In the genomic region with DNA sequence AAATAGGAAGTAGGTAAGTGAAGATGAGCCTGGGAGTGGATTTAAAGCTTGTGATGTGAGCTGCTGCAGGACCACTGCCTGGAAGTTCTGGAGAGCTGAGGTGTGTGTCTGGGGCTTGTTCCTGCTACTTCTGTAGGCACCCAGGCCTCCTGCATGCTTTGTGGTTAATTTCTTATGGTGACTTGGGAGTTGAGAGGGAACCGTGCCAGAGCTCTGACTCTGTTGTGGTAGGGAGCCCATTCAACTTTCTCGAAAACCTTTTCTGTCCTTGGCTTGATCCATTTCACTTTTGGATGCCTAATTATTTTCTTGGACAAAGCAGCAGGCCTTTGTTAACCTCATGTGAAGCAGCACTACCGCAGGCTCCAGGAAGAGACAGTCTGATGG, we compare ENCODE assay signal across 18 mouse cellular contexts. TPM values are rescaled to one million over a fixed set of nuclear protein-coding genes. Genes with fewer than 3 reads are reported as not detected.
DNase-seq lines count a peak whose midpoint lies in the region; ATAC-seq and TF ChIP-seq lines count a peak whose summit lies in the region.
"Had no signal": no experiment of that assay in that cellular context is flagged by ENCODE, and none has a peak within 500 bp of the region (broad histone marks: within the 10 kb centered on the region; RNA-seq: fewer than 3 reads in every experiment).

No protein-coding gene starts in this region.

- H3K4me3 ChIP-seq in lung, embryonic 14.5 days (ENCODE audit: low read depth, low read length) = no peak overlapping the region
- H3K4me3 ChIP-seq in myocyte = no peak overlapping the region
- H3K4me3 ChIP-seq: forebrain, embryonic 13.5 days; heart, embryonic 12.5 days; midbrain, embryonic 12.5 days had no signal

- intact Hi-C loops in left cerebral cortex, postnatal 25 days (cut with DNase I) = no loop called here

- peaks cover 69% of the 10 kb centered on the region for H3K36me3 ChIP-seq in lung, embryonic 14.5 days (ENCODE audit: insufficient read depth)
- peaks cover 25% of the 10 kb centered on the region for H3K36me3 ChIP-seq in myocyte (ENCODE audit: control insufficient read depth, insufficient read depth)

- no peaks in the 10 kb centered on the region for H3K79me2 ChIP-seq in myocyte (ENCODE audit: control insufficient read depth, insufficient read depth)

- DNase-seq in adrenal gland, postnatal 10 days = peak; percentile 17
- DNase-seq in adrenal gland, postnatal 25 days = no peak
- no peak for DNase-seq in lung, embryonic 14.5 days
- no peak for DNase-seq in lung, adult 18-20 months
- peak; percentile 25 for DNase-seq in adipocyte (ENCODE audit: low spot score)
- no peak for DNase-seq in layer of hippocampus, postnatal 36 days
- DNase-seq in left cerebral cortex, postnatal 25 days (ENCODE audit: low spot score in 2 of 2) = no peak
- DNase-seq: adrenal gland, postnatal 14 days; B cell, adult 2 months; cerebellum, adult 9-10 months; gastrocnemius, postnatal 36 days; kidney, adult 9 months had no signal

- TF ChIP-seq CTCF in lung, embryonic 14.5 days (IDR thresholded peaks at IDR 0.05; ENCODE audit: low read depth) = no peak

- H3ac ChIP-seq in myocyte (ENCODE audit: control insufficient read depth, insufficient read length) = no peak overlapping the region

- no peaks in the 10 kb centered on the region for H3K9me3 ChIP-seq in lung, embryonic 14.5 days (ENCODE audit: low read depth, low read length)
- H3K9me3 ChIP-seq: forebrain, embryonic 13.5 days; heart, embryonic 12.5 days; midbrain, embryonic 12.5 days had no signal

- 59% methylated on average over 3 of the region's 3 CpGs for WGBS in lung, embryonic 14.5 days

- H3K9ac ChIP-seq in lung, embryonic 14.5 days = no peak overlapping the region
- H3K9ac ChIP-seq: forebrain, embryonic 13.5 days; heart, embryonic 12.5 days; liver, embryonic 14.5 days; midbrain, embryonic 12.5 days had no signal

- peak overlapping the region; percentile 67; the same call in 1 of the 2 replicates for H3K27ac ChIP-seq in lung, embryonic 14.5 days (ENCODE audit: low read depth)
- H3K27ac ChIP-seq: forebrain, embryonic 13.5 days; hindbrain, postnatal 0 days; liver, embryonic 14.5 days; midbrain, embryonic 12.5 days had no signal

- TF ChIP-seq POLR2A in myocyte (IDR thresholded peaks at IDR 0.05; ENCODE audit: insufficient read length, low read depth) = no peak

- H3K27me3 ChIP-seq in lung, embryonic 14.5 days (ENCODE audit: insufficient read depth, low read length) = no peaks in the 10 kb centered on the region
- H3K27me3 ChIP-seq in myocyte (ENCODE audit: control insufficient read depth, insufficient read depth, insufficient read length) = no peaks in the 10 kb centered on the region
- H3K27me3 ChIP-seq: forebrain, embryonic 13.5 days; heart, embryonic 12.5 days; midbrain, embryonic 12.5 days had no signal

- ATAC-seq in lung, embryonic 14.5 days (ENCODE audit: insufficient read depth) = no peak
- ATAC-seq: forebrain, embryonic 13.5 days; hindbrain, postnatal 0 days had no signal

- H3K4me1 ChIP-seq in lung, embryonic 14.5 days (ENCODE audit: insufficient read depth) = no peaks in the 10 kb centered on the region
- H3K4me1 ChIP-seq: heart, embryonic 12.5 days; midbrain, embryonic 12.5 days had no signal

- H3K4me2 ChIP-seq in lung, embryonic 14.5 days = no peak overlapping the region
- H3K4me2 ChIP-seq in myocyte (ENCODE audit: low read depth) = peak overlapping the region; percentile 27
- H3K4me2 ChIP-seq: forebrain, embryonic 13.5 days; heart, embryonic 12.5 days; midbrain, embryonic 12.5 days had no signal

TF ChIP-seq in myocyte, 11 proteins besides CTCF, POLR2A, EP300 and RAD21:
- no peak for TF ChIP-seq MYOD1 (IDR thresholded peaks at IDR 0.05; ENCODE audit: control insufficient read depth in 1 of 3, insufficient read length in 2 of 3, low read depth in 2 of 3)
- no peak for TF ChIP-seq MYOG (IDR thresholded peaks at IDR 0.05; ENCODE audit: control insufficient read depth in 1 of 3, insufficient read depth in 1 of 3, insufficient read length in 2 of 3, low read depth in 2 of 3)
- no peak for TF ChIP-seq E2F4 (IDR thresholded peaks at IDR 0.05; ENCODE audit: insufficient read depth)
- no peak for TF ChIP-seq TCF12 (IDR thresholded peaks at IDR 0.05; ENCODE audit: insufficient read depth, poor library complexity, severe bottlenecking)
- TF ChIP-seq TCF3 (IDR thresholded peaks at IDR 0.05; ENCODE audit: insufficient read length, low read depth) = no peak

RNA-seq across cellular contexts. Expression of a gene that starts 19.9 kb away (rescaled TPM):
- total RNA-seq in adrenal gland, postnatal 10 days (2021) = 10 to 100 TPM; 23.4 to 25.9 TPM
- 28.6 and 31.1 TPM in 2 replicates for total RNA-seq in adrenal gland, postnatal 25 days (2021)
- 56.8 and 57.0 TPM in 2 replicates for polyA plus RNA-seq in lung, embryonic 14.5 days (2014; fragmentation: Nextera tagmentation; extraction: Ambion mirVana)
- polyA plus RNA-seq in myocyte (2012; fragmentation: generic; extraction: Trizol) = 25.4 TPM
- total RNA-seq in layer of hippocampus, postnatal 36 days (2021) = 10 to 100 TPM; 17.0 to 17.5 TPM
- total RNA-seq in left cerebral cortex, postnatal 25 days (2021) = 10 to 100 TPM; 14.9 to 17.2 TPM

RNA-seq across cellular contexts. Expression of a gene that starts 42.0 kb away (rescaled TPM):
- total RNA-seq in adrenal gland, postnatal 10 days (2021) = 1 to 10 TPM; 8.1 to 8.7 TPM
- total RNA-seq in adrenal gland, postnatal 25 days (2021) = 8.3 and 11.4 TPM in 2 replicates
- 10.5 and 12.3 TPM in 2 replicates for polyA plus RNA-seq in lung, embryonic 14.5 days (2014; fragmentation: Nextera tagmentation; extraction: Ambion mirVana)
- 3.8 TPM for polyA plus RNA-seq in myocyte (2012; fragmentation: generic; extraction: Trizol)
- total RNA-seq in layer of hippocampus, postnatal 36 days (2021) = 10 to 100 TPM; 41.3 to 45.4 TPM
- total RNA-seq in left cerebral cortex, postnatal 25 days (2021) = 10 to 100 TPM; 41.1 to 42.3 TPM

Comparison
In these comparisons a context has a peak if more than half of its experiments do, and no peak if none do; other contexts are left out.
1. DNase-seq: peak in adrenal gland, postnatal 10 days (single experiment) and adipocyte (single experiment); none in adrenal gland, postnatal 25 days (single experiment), lung, embryonic 14.5 days (single experiment), lung, adult 18-20 months (0 of 2), layer of hippocampus, postnatal 36 days (0 of 2) and left cerebral cortex, postnatal 25 days (0 of 2).